Mouse (Mus musculus) ES-Bruce4 (cell line): ENCODE data around the gene Ngly1. TPM values are rescaled to one million over a fixed set of nuclear protein-coding genes. Genes with fewer than 3 reads are reported as not detected.

Source experiments
- H3K27ac ChIP-seq: 2 replicates; pipeline ENCODE4 v1.5.1; 2012; ENCODE audit warnings: low read length, inconsistent platforms; ENCODE audit not compliant: insufficient read depth
- H3K27me3 ChIP-seq: 2 replicates; pipeline ENCODE4 v1.6.1; 2012; ENCODE audit warnings: mild to moderate bottlenecking, low read length, inconsistent platforms; ENCODE audit not compliant: control insufficient read depth, poor library complexity, insufficient read depth, severe bottlenecking
- H3K36me3 ChIP-seq: 2 replicates; pipeline ENCODE4 v1.6.1; 2012; ENCODE audit warnings: inconsistent platforms, mild to moderate bottlenecking, low read length, moderate library complexity; ENCODE audit not compliant: control insufficient read depth, poor library complexity, insufficient read depth, severe bottlenecking
- H3K4me1 ChIP-seq: one replicate; pipeline ENCODE4 v1.8.1; 2011; ENCODE audit warnings: low read length; ENCODE audit not compliant: control insufficient read depth, insufficient read depth
- H3K4me3 ChIP-seq: 2 replicates; pipeline ENCODE4 v1.5.1; 2011; ENCODE audit warnings: low read depth, mild to moderate bottlenecking, low read length
- H3K9ac ChIP-seq: 2 replicates; pipeline ENCODE4 v1.6.1; 2012; ENCODE audit warnings: low read depth, mild to moderate bottlenecking, inconsistent platforms; ENCODE audit not compliant: poor library complexity, severe bottlenecking
- H3K9me3 ChIP-seq: replicated peaks from 2 replicates; pipeline ENCODE4 v1.6.1; 2012; ENCODE audit warnings: mild to moderate bottlenecking, low read length, inconsistent platforms; ENCODE audit not compliant: control insufficient read depth, poor library complexity, insufficient read depth, severe bottlenecking
- CTCF ChIP-seq: IDR thresholded peaks from one replicate; pipeline ENCODE4 v1.8.1; 2011; ENCODE audit warnings: low read depth, low read length
- EP300 ChIP-seq: IDR thresholded peaks from 2 replicates; pipeline ENCODE4 v1.6.1; 2011; ENCODE audit warnings: low read depth, low read length; ENCODE audit not compliant: insufficient read depth
- POLR2A ChIP-seq: IDR thresholded peaks from one replicate; pipeline ENCODE4 v1.8.1; 2011; ENCODE audit warnings: low read length; ENCODE audit not compliant: insufficient read depth
- polyA plus RNA-seq: library from polyadenylated mRNA; stranded (reverse); fragments of >200 nt; gene quantifications from 2 replicates; pipeline ENCODE4 v1.2.4, GENCODE M21; 2011; ENCODE audit warnings: low read depth; ENCODE audit not compliant: missing spikeins, insufficient read depth, insufficient read length

The Ngly1 gene
- polyA plus RNA-seq, 1 experiment, result 11.8 TPM

DNA sequence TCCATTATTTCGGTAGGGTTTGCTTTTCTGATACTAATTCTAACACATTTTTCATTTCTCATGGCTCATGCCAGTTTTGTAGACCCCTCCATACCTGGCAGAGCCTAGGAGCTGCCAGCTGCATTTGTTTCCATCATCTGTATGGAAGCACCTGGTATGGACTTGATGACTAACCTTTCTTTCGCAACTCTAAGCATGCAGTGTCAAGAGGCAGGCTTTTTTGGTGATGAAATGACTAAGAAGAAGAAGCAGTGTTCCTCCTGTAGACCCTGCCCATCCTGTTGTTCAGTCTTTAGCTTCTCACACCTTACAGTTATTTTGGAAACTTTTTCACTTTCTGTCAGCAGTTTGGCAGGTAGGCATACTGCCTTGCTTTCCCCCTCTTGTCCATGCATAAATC, 20.7 kb downstream of the Ngly1 start:
- Histone ChIP-seq H3K36me3 (no peaks in the 10 kb centered on the region), H3K9ac (no peak overlapping the region), H3K4me1 (no peaks in the 10 kb centered on the region), H3K4me3 (no peak overlapping the region), H3K9me3 (no peaks in the 10 kb centered on the region), H3K27me3 (no peaks in the 10 kb centered on the region), H3K27ac (no peak overlapping the region)
- TF ChIP-seq CTCF, result no peak
- TF ChIP-seq EP300, result no peak
- TF ChIP-seq POLR2A, result no peak

DNA sequence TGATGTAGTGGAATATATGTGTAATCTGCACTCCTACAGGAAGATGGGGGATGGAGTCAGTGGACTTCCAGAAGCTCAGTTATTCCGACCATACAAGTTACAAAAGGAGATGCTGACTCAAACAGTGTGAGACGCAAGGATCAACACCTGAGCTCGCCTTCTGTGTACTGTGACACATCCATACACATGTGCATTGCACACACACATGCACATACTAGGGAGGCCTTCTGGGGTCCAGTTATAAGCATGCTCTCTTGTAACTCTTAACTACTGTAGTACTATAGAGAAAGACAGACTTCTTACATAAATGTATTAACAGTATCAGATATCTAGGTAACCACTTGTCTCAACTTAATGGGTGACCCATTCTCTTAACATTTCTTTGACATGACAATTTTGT, 24.6 kb downstream of the Ngly1 start:
- H3K27me3 ChIP-seq, result no peaks in the 10 kb centered on the region
- H3K4me1 ChIP-seq, result no peaks in the 10 kb centered on the region
- H3K9ac ChIP-seq, result no peak overlapping the region
- no peak overlapping the region for H3K27ac ChIP-seq
- no peaks in the 10 kb centered on the region for H3K9me3 ChIP-seq
- no peaks in the 10 kb centered on the region for H3K36me3 ChIP-seq
- H3K4me3 ChIP-seq, result no peak overlapping the region
- no peak for TF ChIP-seq CTCF
- TF ChIP-seq POLR2A, result no peak
- TF ChIP-seq EP300, result no peak

GRCm38 (mm10) chr14:16279196-16279595, 30.1 kb downstream of the Ngly1 start:
- H3K9me3 ChIP-seq, result no peaks in the 10 kb centered on the region
- no peak overlapping the region for H3K4me3 ChIP-seq
- H3K36me3 ChIP-seq, result no peaks in the 10 kb centered on the region
- H3K27ac ChIP-seq, result no peak overlapping the region
- H3K4me1 ChIP-seq, result no peaks in the 10 kb centered on the region
- H3K9ac ChIP-seq, result no peak overlapping the region
- TF ChIP-seq EP300 (no peak), POLR2A (no peak), CTCF (no peak)
- H3K27me3 ChIP-seq, result no peaks in the 10 kb centered on the region

GRCm38 (mm10) chr14:16283966-16284365, 34.9 kb downstream of the Ngly1 start:
- H3K4me1 ChIP-seq, result no peaks in the 10 kb centered on the region
- no peak overlapping the region for H3K9ac ChIP-seq
- TF ChIP-seq CTCF, result no peak
- TF ChIP-seq EP300, result no peak
- no peak for TF ChIP-seq POLR2A

DNA sequence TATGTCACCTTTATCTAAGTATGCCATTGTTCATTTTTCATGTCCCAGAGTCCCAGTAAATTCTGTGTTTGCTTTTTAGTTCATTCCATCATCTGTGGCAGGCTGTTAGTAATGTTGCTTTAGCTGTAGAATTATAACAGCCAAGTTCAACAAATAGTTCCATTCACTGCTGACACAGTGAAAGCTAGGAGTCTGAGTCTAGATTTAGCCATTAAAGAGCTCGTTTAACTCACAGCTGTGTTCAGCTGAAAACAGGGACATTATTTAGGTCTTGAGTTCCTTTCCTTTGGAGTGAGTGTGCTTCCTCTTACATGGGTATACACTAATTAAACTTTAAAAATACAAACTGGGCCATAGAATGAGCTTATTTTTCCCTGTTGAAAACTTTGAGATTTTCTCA, 43.3 kb downstream of the Ngly1 start:
- H3K36me3 ChIP-seq, result no peaks in the 10 kb centered on the region
- H3K27ac ChIP-seq, result no peak overlapping the region
- H3K4me1 ChIP-seq, result no peaks in the 10 kb centered on the region
- no peak overlapping the region for H3K4me3 ChIP-seq
- no peaks in the 10 kb centered on the region for H3K9me3 ChIP-seq
- H3K27me3 ChIP-seq, result no peaks in the 10 kb centered on the region
- TF ChIP-seq EP300 (no peak), POLR2A (no peak), CTCF (no peak)
- H3K9ac ChIP-seq, result no peak overlapping the region

More at GRCm38 (mm10) chr14:16283966-16284365, 34.9 kb downstream of the Ngly1 start:
- Histone ChIP-seq H3K27me3 (no peaks in the 10 kb centered on the region), H3K9me3 (no peaks in the 10 kb centered on the region), H3K4me3 (no peak overlapping the region), H3K27ac (no peak overlapping the region), H3K36me3 (no peaks in the 10 kb centered on the region)

DNA sequence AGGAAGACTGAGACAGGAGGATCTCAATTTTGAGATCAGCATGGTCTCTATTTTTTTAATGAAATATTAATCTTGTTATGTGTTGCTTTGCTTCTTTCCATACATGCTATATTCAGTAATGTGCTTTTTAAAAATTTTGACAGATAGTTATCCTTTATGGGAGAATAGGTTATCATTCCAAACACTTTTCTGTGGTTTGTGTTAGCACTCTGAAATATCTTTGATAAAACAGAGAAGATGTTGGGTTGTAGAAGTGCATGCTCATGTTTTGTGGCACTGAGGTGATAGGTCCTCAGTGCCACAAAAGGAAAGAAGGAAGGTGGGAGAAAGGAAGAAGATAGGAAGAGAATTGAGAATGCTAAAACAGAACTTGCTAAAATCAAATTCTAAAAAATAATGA, 43.9 kb downstream of the Ngly1 start:
- H3K4me3 ChIP-seq, result no peak overlapping the region
- no peak overlapping the region for H3K27ac ChIP-seq
- H3K4me1 ChIP-seq, result no peaks in the 10 kb centered on the region
- H3K36me3 ChIP-seq, result no peaks in the 10 kb centered on the region
- no peak overlapping the region for H3K9ac ChIP-seq
- no peaks in the 10 kb centered on the region for H3K27me3 ChIP-seq
- no peak for TF ChIP-seq CTCF
- TF ChIP-seq POLR2A, result no peak
- TF ChIP-seq EP300, result no peak
- no peaks in the 10 kb centered on the region for H3K9me3 ChIP-seq

DNA sequence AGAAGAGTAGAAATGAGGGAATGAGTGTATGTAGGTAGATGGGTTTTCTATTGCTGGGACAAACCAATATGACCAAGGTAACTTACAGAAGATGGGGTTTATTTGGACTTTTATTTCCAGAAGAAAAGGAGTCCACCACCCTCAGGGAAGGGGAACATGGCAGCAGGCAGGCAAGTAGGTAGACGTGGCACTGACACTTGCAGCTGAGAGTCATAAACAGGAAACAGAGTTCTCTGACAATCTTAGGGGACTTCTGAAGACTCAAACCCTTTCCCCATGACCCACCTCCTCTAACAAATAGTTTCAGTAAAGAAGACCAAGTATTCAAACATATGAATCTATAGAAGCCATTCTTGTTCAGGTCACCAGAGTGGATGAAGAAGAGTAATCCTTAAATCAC, 44.8 kb downstream of the Ngly1 start:
- Histone ChIP-seq H3K9ac (no peak overlapping the region), H3K4me1 (no peaks in the 10 kb centered on the region), H3K4me3 (no peak overlapping the region), H3K9me3 (no peaks in the 10 kb centered on the region), H3K27me3 (no peaks in the 10 kb centered on the region), H3K27ac (no peak overlapping the region), H3K36me3 (no peaks in the 10 kb centered on the region)
- TF ChIP-seq CTCF, result no peak
- TF ChIP-seq EP300, result no peak
- no peak for TF ChIP-seq POLR2A
